In the genomic region with DNA sequence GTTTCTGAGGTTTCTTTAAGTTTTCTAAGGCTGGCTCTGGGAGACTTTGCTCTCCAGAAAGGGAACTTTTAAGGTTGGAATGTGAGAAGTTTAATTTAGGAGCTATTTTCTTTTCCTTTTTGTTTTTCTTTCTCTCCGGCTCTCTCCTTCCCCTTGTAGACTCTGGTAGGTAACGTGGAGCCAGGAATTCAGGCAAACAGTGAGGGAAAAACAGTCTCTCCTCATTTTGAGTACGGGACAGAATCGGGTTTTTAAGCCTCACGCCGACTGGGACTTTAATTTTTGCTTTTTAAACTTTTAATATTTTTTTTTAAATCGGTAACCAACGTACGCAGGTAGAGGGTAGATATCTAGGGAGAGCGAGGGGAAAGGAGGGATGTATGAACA, we compare ENCODE assay signal across 12 mouse cellular contexts. TPM values are rescaled to one million over a fixed set of nuclear protein-coding genes. Genes with fewer than 3 reads are reported as not detected.
A peak's percentile ranks its signal among the peaks of the same experiment; 100 is the strongest.
DNase-seq lines count a peak whose midpoint lies in the region; ATAC-seq lines count a peak whose summit lies in the region.
"Had no signal": no experiment of that assay in that cellular context is flagged by ENCODE, and none has a peak within 500 bp of the region (broad histone marks: within the 10 kb centered on the region; RNA-seq: fewer than 3 reads in every experiment).

No protein-coding gene starts in this region.

- no peaks in the 10 kb centered on the region for H3K4me1 ChIP-seq in kidney, embryonic 14.5 days (ENCODE audit: control insufficient read depth, insufficient read depth, low read length)
- no peaks in the 10 kb centered on the region for H3K4me1 ChIP-seq in embryonic facial prominence, embryonic 14.5 days (ENCODE audit: control insufficient read depth, insufficient read depth, low read length)
- H3K4me1 ChIP-seq in intestine, embryonic 15.5 days (replicated peaks): no peaks in the 10 kb centered on the region
- peaks cover 20% of the 10 kb centered on the region for H3K4me1 ChIP-seq in neural tube, embryonic 13.5 days (replicated peaks)

- H3K4me2 ChIP-seq in kidney, embryonic 14.5 days (replicated peaks; ENCODE audit: low read depth, low read length): peak overlapping the region; percentile 34
- H3K4me2 ChIP-seq in embryonic facial prominence, embryonic 14.5 days (ENCODE audit: low read depth, low read length): peak overlapping the region; percentile 52
- H3K4me2 ChIP-seq in intestine, embryonic 15.5 days (replicated peaks): peak overlapping the region; percentile 52
- peak overlapping the region; percentile 55 for H3K4me2 ChIP-seq in neural tube, embryonic 13.5 days

- under 1% methylated on average over 10 of the region's 10 CpGs for WGBS in kidney, embryonic 14.5 days
- WGBS in embryonic facial prominence, embryonic 14.5 days: under 1% methylated on average over 10 of the region's 10 CpGs
- WGBS in intestine, embryonic 15.5 days: 1% methylated on average over 10 of the region's 10 CpGs
- under 1% methylated on average over 10 of the region's 10 CpGs for WGBS in neural tube, embryonic 13.5 days

- peak overlapping the region; percentile 61; the same call in 1 of the 2 replicates for H3K9ac ChIP-seq in kidney, embryonic 14.5 days (ENCODE audit: low read depth, low read length)
- peak overlapping the region; percentile 78 for H3K9ac ChIP-seq in embryonic facial prominence, embryonic 14.5 days (ENCODE audit: low read depth, low read length)
- no peak overlapping the region for H3K9ac ChIP-seq in intestine, embryonic 15.5 days
- peak overlapping the region; percentile 79 for H3K9ac ChIP-seq in neural tube, embryonic 13.5 days

- H3K27me3 ChIP-seq in kidney, embryonic 14.5 days (ENCODE audit: control insufficient read depth, insufficient read depth, low read length): peaks cover 51% of the 10 kb centered on the region
- peaks cover 60% of the 10 kb centered on the region for H3K27me3 ChIP-seq in embryonic facial prominence, embryonic 14.5 days (replicated peaks; ENCODE audit: control insufficient read depth, insufficient read depth, low read length)
- H3K27me3 ChIP-seq in intestine, embryonic 15.5 days (replicated peaks): peaks cover 47% of the 10 kb centered on the region
- peaks cover 48% of the 10 kb centered on the region for H3K27me3 ChIP-seq in neural tube, embryonic 13.5 days

- H3K9me3 ChIP-seq in kidney, embryonic 14.5 days (ENCODE audit: control insufficient read depth, low read length): no peaks in the 10 kb centered on the region
- no peaks in the 10 kb centered on the region for H3K9me3 ChIP-seq in embryonic facial prominence, embryonic 14.5 days (ENCODE audit: control insufficient read depth, low read length)
- H3K9me3 ChIP-seq in intestine, embryonic 15.5 days: no peaks in the 10 kb centered on the region
- H3K9me3 ChIP-seq in neural tube, embryonic 13.5 days: no peaks in the 10 kb centered on the region

- no peaks in the 10 kb centered on the region for H3K36me3 ChIP-seq in kidney, embryonic 14.5 days (ENCODE audit: control insufficient read depth, insufficient read depth, low read length)
- no peaks in the 10 kb centered on the region for H3K36me3 ChIP-seq in embryonic facial prominence, embryonic 14.5 days (ENCODE audit: control insufficient read depth, insufficient read depth, low read length)
- H3K36me3 ChIP-seq in intestine, embryonic 15.5 days: no peaks in the 10 kb centered on the region
- no peaks in the 10 kb centered on the region for H3K36me3 ChIP-seq in neural tube, embryonic 13.5 days

- H3K4me3 ChIP-seq in kidney, embryonic 14.5 days (ENCODE audit: low read length): peak overlapping the region; percentile 40
- peak overlapping the region; percentile 46 for H3K4me3 ChIP-seq in embryonic facial prominence, embryonic 14.5 days (ENCODE audit: low read depth, low read length)
- H3K4me3 ChIP-seq in intestine, embryonic 15.5 days (replicated peaks): peak overlapping the region; percentile 22; the same call in 1 of the 2 replicates
- H3K4me3 ChIP-seq in neural tube, embryonic 13.5 days: peak overlapping the region; percentile 48

- no peak overlapping the region for H3K27ac ChIP-seq in kidney, embryonic 14.5 days (ENCODE audit: low read depth, low read length)
- H3K27ac ChIP-seq in embryonic facial prominence, embryonic 14.5 days (replicated peaks; ENCODE audit: low read depth, low read length): peak overlapping the region; percentile 89
- H3K27ac ChIP-seq in intestine, embryonic 15.5 days: no peak overlapping the region
- H3K27ac ChIP-seq in neural tube, embryonic 13.5 days (replicated peaks): peak overlapping the region; percentile 84

- DNase-seq in kidney, postnatal 36 days: no peak
- DNase-seq in embryonic facial prominence, embryonic 14.5 days (ENCODE audit: low spot score): no peak
- no peak for DNase-seq in B cell, adult 2 months
- no peak for DNase-seq in layer of hippocampus, adult 18-20 months (ENCODE audit: low spot score in 2 of 2)
- DNase-seq: cerebellum, adult 9-11 months; kidney, postnatal 14 days; right cerebral cortex, postnatal 14 days; thymus, postnatal 14 days had no signal

- no peak for ATAC-seq in kidney, embryonic 14.5 days (ENCODE audit: low FRiP score, low TSS enrichment)
- no peak for ATAC-seq in embryonic facial prominence, embryonic 14.5 days (ENCODE audit: low read depth)
- no peak for ATAC-seq in intestine, embryonic 15.5 days
- ATAC-seq in neural tube, embryonic 13.5 days (ENCODE audit: low read depth): no peak

RNA-seq across cellular contexts. Expression of a gene that starts 0.6 kb away (rescaled TPM):
- polyA plus RNA-seq in kidney, embryonic 14.5 days (2014; fragmentation: Nextera tagmentation; extraction: Ambion mirVana): 41.1 and 41.8 TPM in 2 replicates
- polyA plus RNA-seq in embryonic facial prominence, embryonic 14.5 days (2014; fragmentation: Nextera tagmentation; extraction: Ambion mirVana): 15.1 and 20.3 TPM in 2 replicates
- polyA plus RNA-seq in intestine, embryonic 15.5 days (2015; fragmentation: Nextera tagmentation; extraction: Ambion mirVana): 1.1 TPM in 2 replicates
- polyA plus RNA-seq in neural tube, embryonic 13.5 days (2015; fragmentation: Nextera tagmentation; extraction: Ambion mirVana): 75.0 and 76.0 TPM in 2 replicates
- total RNA-seq in layer of hippocampus, adult 18-20 months (2021): under 1 TPM in 1 of 2 experiments, not detected in 1; 0.15 TPM
- total RNA-seq: monocyte, adult 5-6 weeks had no signal

Comparison
In these comparisons a context has a peak if more than half of its experiments do, and no peak if none do; other contexts are left out.
1. H3K27ac ChIP-seq: peak in embryonic facial prominence, embryonic 14.5 days (single experiment) and neural tube, embryonic 13.5 days (single experiment); none in kidney, embryonic 14.5 days (single experiment) and intestine, embryonic 15.5 days (single experiment).
2. Peak in every context shown above with its lines, with median percentiles within 50 percentile points of each other: H3K4me2 ChIP-seq and H3K4me3 ChIP-seq.